Mouse (Mus musculus) bone marrow macrophage, adult 2 months (primary cell): Measurements from ENCODE around the gene Nhp2.

Experiments
- CTCF ChIP-seq: IDR thresholded peaks from 2 replicates; pipeline ENCODE4 v1.5.1; 2012; ENCODE audit warnings: low read depth, mild to moderate bottlenecking, low read length, moderate library complexity
- POLR2A ChIP-seq: IDR thresholded peaks from 2 replicates; pipeline ENCODE4 v1.6.1; 2012; ENCODE audit warnings: mild to moderate bottlenecking, low read depth, low read length, borderline replicate concordance

GRCm38 (mm10) chr11:51594715-51595350 lies 24.7 kb upstream of the Nhp2 start:
- no peak for TF ChIP-seq POLR2A
- no peak for TF ChIP-seq CTCF
